In genomic region chr7:137020195-137020594, GRCm38 (mm10) we compare ENCODE assay signal across 24 mouse cellular contexts.
"Had no signal": no experiment of that assay in that cellular context is flagged by ENCODE, and none has a peak within 500 bp of the region (broad histone marks: within the 10 kb centered on the region; RNA-seq: fewer than 3 reads in every experiment).

No protein-coding gene starts in this region.

- ATAC-seq: inflammation-experienced regulatory T-cells, adult 6 months; intestine, embryonic 15.5 days; intestine, postnatal 0 days; liver, postnatal 0 days had no signal

- H3K4me1 ChIP-seq: heart, embryonic 12.5 days; hindbrain, embryonic 12.5 days; hindbrain, embryonic 15.5 days; intestine, embryonic 15.5 days; limb, embryonic 12.5 days; liver, embryonic 13.5 days; liver, embryonic 15.5 days had no signal

- H3K27me3 ChIP-seq: heart, embryonic 12.5 days; hindbrain, embryonic 12.5 days; hindbrain, embryonic 15.5 days; intestine, embryonic 15.5 days; liver, embryonic 13.5 days; liver, embryonic 15.5 days had no signal

- H3K36me3 ChIP-seq: heart, embryonic 12.5 days; hindbrain, embryonic 12.5 days; hindbrain, embryonic 15.5 days; intestine, embryonic 15.5 days; limb, embryonic 10.5 days; limb, embryonic 12.5 days; liver, embryonic 13.5 days; liver, embryonic 15.5 days had no signal

- H3K4me2 ChIP-seq: heart, embryonic 12.5 days; hindbrain, embryonic 12.5 days; hindbrain, embryonic 15.5 days; intestine, embryonic 15.5 days; limb, embryonic 12.5 days; liver, embryonic 11.5 days; liver, embryonic 13.5 days; liver, embryonic 15.5 days had no signal

- DNase-seq: gastrocnemius, adult 2 months; gastrocnemius, postnatal 10 days; gastrocnemius, postnatal 25 days; heart, postnatal 10 days; heart, postnatal 4 days; kidney, adult 18-20 months; kidney, adult 8-10 months; kidney, postnatal 10 days; kidney, postnatal 4 days; liver; liver, embryonic 13.5 days; liver, postnatal 0 days had no signal

- H3K4me3 ChIP-seq: gastrocnemius, adult 2 months; heart, embryonic 12.5 days; hindbrain, embryonic 12.5 days; hindbrain, embryonic 15.5 days; intestine, embryonic 15.5 days; layer of hippocampus, adult 2 months; left cerebral cortex, adult 2 months; limb, embryonic 10.5 days; limb, embryonic 12.5 days; liver, embryonic 13.5 days; liver, embryonic 15.5 days had no signal

- H3K9ac ChIP-seq: heart, embryonic 12.5 days; hindbrain, embryonic 12.5 days; hindbrain, embryonic 15.5 days; intestine, embryonic 15.5 days; limb, embryonic 12.5 days; liver, embryonic 13.5 days; liver, embryonic 15.5 days; liver, postnatal 0 days had no signal

- H3K27ac ChIP-seq: gastrocnemius, adult 2 months; hindbrain, embryonic 12.5 days; hindbrain, embryonic 15.5 days; intestine, embryonic 15.5 days; layer of hippocampus, adult 2 months; left cerebral cortex, adult 2 months; limb, embryonic 10.5 days; limb, embryonic 12.5 days; liver, embryonic 13.5 days; liver, embryonic 15.5 days had no signal

- H3K9me3 ChIP-seq: heart, embryonic 12.5 days; hindbrain, embryonic 12.5 days; hindbrain, embryonic 15.5 days; intestine, embryonic 15.5 days; limb, embryonic 10.5 days; limb, embryonic 12.5 days; liver, embryonic 13.5 days; liver, embryonic 15.5 days had no signal
